Mouse (Mus musculus) ovary, postnatal 10 days (tissue): ENCODE data around the gene Uty.

Source experiments
- DNase-seq: peaks from one replicate; pipeline ENCODE4 v3.0.0; 2022; ENCODE audit warnings: low spot score

Gene Uty

GRCm38 (mm10) chrY:1245426-1245863 lies at the start of gene Uty:
Gene Uty (minus strand): TSS chrY:1245759.
- no peak for DNase-seq

GRCm38 (mm10) chrY:1293708-1294107 lies 48.1 kb upstream of the Uty start:
- DNase-seq, result no peak

GRCm38 (mm10) chrY:1286171-1286795 lies 40.7 kb upstream of the Uty start, which contains the start of gene Ddx3y:
Gene Ddx3y (minus strand): TSS chrY:1286629.
- DNase-seq, result no peak

- DNase-seq, result no peak
These were observed 40.2 kb upstream of the Uty start for GRCm38 (mm10) chrY:1285735-1286134.

GRCm38 (mm10) chrY:1246117-1246516 lies 558 bp upstream of the Uty start:
- DNase-seq, result no peak

- no peak for DNase-seq
These were observed 619 bp downstream of the Uty start for GRCm38 (mm10) chrY:1244940-1245339.

- no peak for DNase-seq
These were observed 1.1 kb downstream of the Uty start for GRCm38 (mm10) chrY:1244421-1244820.

- no peak for DNase-seq
These were observed 25.6 kb downstream of the Uty start for GRCm38 (mm10) chrY:1220001-1220400.

GRCm38 (mm10) chrY:1178476-1178875 lies 67.1 kb downstream of the Uty start:
- DNase-seq, result no peak

- DNase-seq, result no peak
These were observed 82.5 kb downstream of the Uty start for GRCm38 (mm10) chrY:1163054-1163453.

- no peak for DNase-seq
These were observed 129.4 kb downstream of the Uty start for GRCm38 (mm10) chrY:1116153-1116552.

- DNase-seq, result no peak
These were observed 131.5 kb downstream of the Uty start for GRCm38 (mm10) chrY:1114016-1114415.
